Mouse (Mus musculus): Measurements from ENCODE around the gene Pef1. TPM values are rescaled to one million over a fixed set of nuclear protein-coding genes. Genes with fewer than 3 reads are reported as not detected.

The Pef1 gene
- total and polyA plus RNA-seq, 3 experiments: 31.4 to 59.3 (median 38.0) TPM

DNA sequence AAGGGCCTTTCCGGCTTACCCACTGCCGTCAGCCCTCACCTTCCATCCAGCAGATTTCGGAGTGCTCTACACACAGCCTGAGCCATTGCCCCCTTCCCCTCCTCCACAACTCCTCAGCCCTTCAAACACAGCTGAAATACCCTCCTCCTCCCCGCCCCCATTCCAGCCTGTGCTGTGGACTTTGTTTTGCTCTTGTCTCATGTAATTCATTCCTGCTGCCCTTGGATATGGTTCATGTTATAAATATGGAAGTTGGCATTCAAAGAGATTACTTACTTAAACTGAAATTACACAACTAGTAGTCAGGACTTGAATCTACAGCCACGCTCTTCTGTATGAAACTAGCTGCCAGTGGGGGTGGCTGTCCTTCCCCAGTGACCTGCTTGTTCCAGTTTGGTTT, 20.7 kb downstream of the Pef1 start:
- no peak for TF ChIP-seq POLR2A (IDR thresholded peaks at IDR 0.05; ENCODE audit: insufficient read depth, low read depth, low read length)
- no peak for TF ChIP-seq CTCF (IDR thresholded peaks at IDR 0.05)
- no peak for TF ChIP-seq EP300 (IDR thresholded peaks at IDR 0.05; ENCODE audit: insufficient read depth, low read depth, low read length)
- Histone ChIP-seq H3K79me2 (replicated peaks; ENCODE audit: control insufficient read depth, insufficient read depth, low read length) (no peaks in the 10 kb centered on the region), H3K27me3 (ENCODE audit: control insufficient read depth, insufficient read depth, low read length) (no peaks in the 10 kb centered on the region), H3K4me3 (no peak overlapping the region), H3K9ac (ENCODE audit: low read depth, low read length) (no peak overlapping the region), H3K36me3 (ENCODE audit: control insufficient read depth, insufficient read depth, low read length) (no peaks in the 10 kb centered on the region), H3K27ac (no peak overlapping the region), H3K4me1 (ENCODE audit: control insufficient read depth, insufficient read depth, low read length) (no peaks in the 10 kb centered on the region)
- no peak for DNase-seq
- WGBS: 91% methylated on average over 5 of the region's 5 CpGs
- intact Hi-C loops (cut with DNase I): no loop called here

DNA sequence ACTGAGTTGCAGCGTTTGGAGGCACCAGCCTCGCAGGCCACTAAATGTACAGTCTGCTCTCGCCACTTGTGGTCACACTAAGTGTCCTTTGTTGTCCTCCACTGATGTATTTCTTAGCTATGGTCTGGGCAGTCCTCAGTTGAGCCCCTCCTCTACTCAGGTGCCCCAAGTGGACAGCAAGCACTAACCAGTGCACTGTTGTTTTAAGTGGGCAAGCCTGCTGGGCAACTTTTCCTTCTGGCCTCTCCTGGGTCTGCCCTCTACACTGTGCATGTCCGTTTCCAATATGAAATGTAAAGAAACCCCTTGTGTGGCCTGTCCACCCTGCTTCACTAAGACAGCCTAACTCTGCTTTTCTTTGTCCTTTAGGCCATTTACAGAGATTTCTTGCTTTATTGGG, 21.8 kb downstream of the Pef1 start:
- Histone ChIP-seq H3K27ac (no peak overlapping the region), H3K36me3 (ENCODE audit: control insufficient read depth, insufficient read depth, low read length) (no peaks in the 10 kb centered on the region), H3K9ac (ENCODE audit: low read depth, low read length) (no peak overlapping the region), H3K27me3 (ENCODE audit: control insufficient read depth, insufficient read depth, low read length) (no peaks in the 10 kb centered on the region), H3K4me3 (no peak overlapping the region), H3K4me1 (ENCODE audit: control insufficient read depth, insufficient read depth, low read length) (no peaks in the 10 kb centered on the region), H3K79me2 (replicated peaks; ENCODE audit: control insufficient read depth, insufficient read depth, low read length) (no peaks in the 10 kb centered on the region)
- no peak for TF ChIP-seq CTCF (IDR thresholded peaks at IDR 0.05)
- no peak for TF ChIP-seq EP300 (IDR thresholded peaks at IDR 0.05; ENCODE audit: insufficient read depth, low read depth, low read length)
- no peak for DNase-seq
- intact Hi-C loops (cut with DNase I): no loop called here
- WGBS: 96% methylated on average over 4 of the region's 4 CpGs

DNA sequence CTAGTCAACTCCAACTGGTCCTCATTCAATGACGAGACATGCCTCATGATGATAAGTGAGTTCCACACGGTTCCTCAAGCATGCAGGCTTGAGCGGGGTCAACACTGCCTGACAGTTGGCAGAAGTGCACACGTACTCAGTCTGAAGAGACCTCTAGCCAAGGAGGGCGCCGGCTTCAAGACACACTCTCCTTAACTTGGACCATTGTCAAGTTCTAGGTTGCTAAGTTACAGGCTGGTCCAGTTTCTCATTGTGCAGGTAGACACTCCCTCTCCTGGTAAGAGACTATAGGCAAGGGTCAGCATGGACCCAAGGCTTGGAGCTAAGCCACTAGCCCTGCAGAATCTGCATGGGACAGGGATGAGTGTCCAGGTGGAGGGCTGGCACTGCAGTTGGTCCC, 22.8 kb downstream of the Pef1 start:
- Histone ChIP-seq H3K4me3 (no peak overlapping the region), H3K36me3 (ENCODE audit: control insufficient read depth, insufficient read depth, low read length) (no peaks in the 10 kb centered on the region), H3K79me2 (replicated peaks; ENCODE audit: control insufficient read depth, insufficient read depth, low read length) (no peaks in the 10 kb centered on the region), H3K27me3 (ENCODE audit: control insufficient read depth, insufficient read depth, low read length) (no peaks in the 10 kb centered on the region), H3K27ac (no peak overlapping the region), H3K4me1 (ENCODE audit: control insufficient read depth, insufficient read depth, low read length) (no peaks in the 10 kb centered on the region), H3K9ac (ENCODE audit: low read depth, low read length) (no peak overlapping the region)
- no peak for DNase-seq
- 84% methylated on average over 6 of the region's 6 CpGs for WGBS
- intact Hi-C loops (cut with DNase I): no loop called here
- no peak for TF ChIP-seq POLR2A (IDR thresholded peaks at IDR 0.05; ENCODE audit: insufficient read depth, low read depth, low read length)
- TF ChIP-seq CTCF (IDR thresholded peaks at IDR 0.05): no peak
- TF ChIP-seq EP300 (IDR thresholded peaks at IDR 0.05; ENCODE audit: insufficient read depth, low read depth, low read length): no peak

DNA sequence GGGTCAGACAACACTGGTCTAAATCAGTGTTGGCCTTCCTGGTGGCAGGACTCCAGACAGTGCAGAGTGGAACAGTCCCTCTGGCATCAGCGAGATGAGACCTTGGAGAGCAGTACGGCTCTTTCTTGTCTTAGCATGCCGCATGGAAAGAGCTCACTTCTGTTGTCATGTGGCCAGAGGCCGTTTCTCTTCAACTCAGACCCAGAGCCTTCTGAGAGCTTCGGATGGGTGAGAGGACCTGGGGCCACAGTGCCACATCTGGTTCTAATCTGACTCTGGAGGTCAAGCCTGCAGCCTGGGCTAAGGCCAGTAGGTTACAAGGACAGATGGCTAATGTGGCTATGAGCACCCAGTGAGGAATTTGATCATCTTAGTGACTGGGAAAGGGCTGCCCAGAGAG, 23.6 kb downstream of the Pef1 start:
- Histone ChIP-seq H3K79me2 (replicated peaks; ENCODE audit: control insufficient read depth, insufficient read depth, low read length) (no peaks in the 10 kb centered on the region), H3K36me3 (ENCODE audit: control insufficient read depth, insufficient read depth, low read length) (no peaks in the 10 kb centered on the region), H3K4me3 (no peak overlapping the region), H3K27me3 (ENCODE audit: control insufficient read depth, insufficient read depth, low read length) (no peaks in the 10 kb centered on the region), H3K4me1 (ENCODE audit: control insufficient read depth, insufficient read depth, low read length) (no peaks in the 10 kb centered on the region), H3K9ac (ENCODE audit: low read depth, low read length) (no peak overlapping the region), H3K27ac (no peak overlapping the region)
- no peak for TF ChIP-seq POLR2A (IDR thresholded peaks at IDR 0.05; ENCODE audit: insufficient read depth, low read depth, low read length)
- TF ChIP-seq EP300 (IDR thresholded peaks at IDR 0.05; ENCODE audit: insufficient read depth, low read depth, low read length): no peak
- no peak for TF ChIP-seq CTCF (IDR thresholded peaks at IDR 0.05)
- intact Hi-C loops (cut with DNase I): no loop called here
- DNase-seq: no peak
- WGBS: 72% methylated on average over 5 of the region's 5 CpGs

DNA sequence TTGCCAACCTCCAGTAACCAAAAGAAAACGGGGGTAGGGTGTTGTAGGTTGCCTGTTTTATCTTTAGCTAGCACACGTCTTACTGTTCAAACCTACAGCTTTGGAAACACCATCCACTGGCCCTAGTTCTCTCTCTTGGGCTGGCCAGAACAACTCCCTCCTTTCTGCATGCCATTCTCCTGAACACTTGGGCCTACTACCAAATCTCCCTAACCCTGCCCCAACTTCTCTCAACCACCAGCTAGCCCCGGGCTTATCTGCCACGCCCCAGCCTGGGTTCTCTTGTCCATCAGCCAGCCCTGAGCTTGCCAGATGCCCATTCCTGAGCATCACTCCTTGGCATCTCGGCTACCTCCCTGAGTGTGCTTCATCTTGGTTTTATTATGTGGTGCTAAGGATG, 26.5 kb downstream of the Pef1 start:
- Histone ChIP-seq H3K4me3 (no peak overlapping the region), H3K27ac (no peak overlapping the region), H3K27me3 (ENCODE audit: control insufficient read depth, insufficient read depth, low read length) (no peaks in the 10 kb centered on the region), H3K9ac (ENCODE audit: low read depth, low read length) (no peak overlapping the region), H3K36me3 (ENCODE audit: control insufficient read depth, insufficient read depth, low read length) (no peaks in the 10 kb centered on the region), H3K79me2 (replicated peaks; ENCODE audit: control insufficient read depth, insufficient read depth, low read length) (no peaks in the 10 kb centered on the region), H3K4me1 (ENCODE audit: control insufficient read depth, insufficient read depth, low read length) (no peaks in the 10 kb centered on the region)
- WGBS: 81% methylated on average over 5 of the region's 5 CpGs
- DNase-seq: no peak
- TF ChIP-seq POLR2A (IDR thresholded peaks at IDR 0.05; ENCODE audit: insufficient read depth, low read depth, low read length): no peak
- no peak for TF ChIP-seq CTCF (IDR thresholded peaks at IDR 0.05)
- no peak for TF ChIP-seq EP300 (IDR thresholded peaks at IDR 0.05; ENCODE audit: insufficient read depth, low read depth, low read length)
- intact Hi-C loops (cut with DNase I): no loop called here

DNA sequence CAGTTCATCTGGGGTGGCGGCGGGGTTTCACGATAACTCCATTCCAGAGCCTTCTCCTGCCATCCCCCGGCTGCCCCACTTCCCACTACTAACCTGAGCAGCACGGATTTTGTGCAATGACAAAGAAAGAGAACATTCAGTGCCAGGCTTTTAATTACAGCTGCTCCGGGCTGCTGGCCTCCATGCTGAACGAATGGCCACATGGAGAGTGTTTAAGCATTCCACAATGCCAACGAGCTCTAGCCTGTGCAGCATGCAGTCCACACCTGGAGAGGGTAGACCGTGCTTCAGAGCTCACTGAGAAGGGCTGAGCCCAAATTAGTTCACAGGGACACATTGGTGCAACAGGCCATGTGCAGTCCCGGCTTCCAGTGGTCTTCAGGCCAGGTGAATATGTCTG, 27.7 kb downstream of the Pef1 start:
- no peak for TF ChIP-seq EP300 (IDR thresholded peaks at IDR 0.05; ENCODE audit: insufficient read depth, low read depth, low read length)
- no peak for TF ChIP-seq POLR2A (IDR thresholded peaks at IDR 0.05; ENCODE audit: insufficient read depth, low read depth, low read length)
- no peak for TF ChIP-seq CTCF (IDR thresholded peaks at IDR 0.05)
- 84% methylated on average over 10 of the region's 10 CpGs for WGBS

More for the DNA sequence above, 27.7 kb downstream of the Pef1 start:
- intact Hi-C loops (cut with DNase I): no loop called here
- Histone ChIP-seq H3K79me2 (replicated peaks; ENCODE audit: control insufficient read depth, insufficient read depth, low read length) (no peaks in the 10 kb centered on the region), H3K4me3 (no peak overlapping the region), H3K9ac (ENCODE audit: low read depth, low read length) (no peak overlapping the region), H3K27ac (no peak overlapping the region), H3K27me3 (ENCODE audit: control insufficient read depth, insufficient read depth, low read length) (no peaks in the 10 kb centered on the region), H3K4me1 (ENCODE audit: control insufficient read depth, insufficient read depth, low read length) (no peaks in the 10 kb centered on the region), H3K36me3 (ENCODE audit: control insufficient read depth, insufficient read depth, low read length) (no peaks in the 10 kb centered on the region)
- DNase-seq: no peak
